Mouse (Mus musculus): ENCODE measurements around the gene Pnpla2.

- no peak for TF ChIP-seq CTCF (IDR thresholded peaks at IDR 0.05; ENCODE audit: low read depth)
- no peak for TF ChIP-seq EP300 (IDR thresholded peaks at IDR 0.05; ENCODE audit: low read depth)
These were observed 38.7 kb downstream of the Pnpla2 start for GRCm38 (mm10) chr7:141493729-141494128.

Measured in heart, postnatal 0 days (tissue).